Mouse (Mus musculus) ES-CJ7 (cell line): ENCODE measurements around the gene Stk4.
"Not testable (repeated sequence)": the region's sequence is repeated elsewhere in the genome, so short reads cannot be mapped to it uniquely, and the experiment has no call there.

Experiments used
- DNase-seq: peaks from one replicate; pipeline ENCODE4 v3.0.0; 2011; ENCODE audit warnings: low read depth, low spot score

Gene Stk4

DNA sequence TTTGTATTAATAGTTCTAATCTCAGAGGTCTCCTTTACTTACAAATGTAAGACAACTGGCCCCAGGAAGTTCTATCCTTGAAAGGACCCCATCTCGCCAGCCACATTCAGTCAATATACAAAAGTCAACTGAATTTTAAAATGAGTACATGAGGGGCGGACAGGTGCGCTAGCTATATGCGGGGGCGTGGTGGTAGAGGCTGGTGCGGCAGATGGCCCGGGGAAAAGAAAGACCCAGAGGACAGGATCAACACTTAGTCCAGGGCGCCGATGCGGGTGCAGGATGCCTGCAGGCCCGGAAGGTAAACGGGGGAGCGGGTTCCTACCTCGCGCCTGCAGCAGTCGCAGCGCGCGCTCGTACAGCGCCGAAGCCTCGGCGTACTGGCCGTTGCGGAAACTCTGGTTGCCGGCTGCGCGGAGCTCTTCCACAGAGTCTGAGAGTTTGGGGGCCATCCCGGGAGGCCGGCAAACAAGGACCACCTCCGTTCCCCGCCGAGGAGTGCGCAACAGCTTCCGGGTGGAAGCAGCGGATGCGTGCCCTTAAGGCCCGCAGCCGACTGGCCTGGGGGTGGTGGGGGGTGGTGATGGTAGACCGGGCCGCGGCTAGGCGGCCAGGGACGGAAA lies at the start of gene Stk4:
TSS of gene Stk4 (plus strand) at position 181 of the 623 bp plus-strand sequence.
- no peak for DNase-seq

- no peak for DNase-seq
These were observed 48.0 kb upstream of the Stk4 start for GRCm38 (mm10) chr2:164022104-164022503.

DNA sequence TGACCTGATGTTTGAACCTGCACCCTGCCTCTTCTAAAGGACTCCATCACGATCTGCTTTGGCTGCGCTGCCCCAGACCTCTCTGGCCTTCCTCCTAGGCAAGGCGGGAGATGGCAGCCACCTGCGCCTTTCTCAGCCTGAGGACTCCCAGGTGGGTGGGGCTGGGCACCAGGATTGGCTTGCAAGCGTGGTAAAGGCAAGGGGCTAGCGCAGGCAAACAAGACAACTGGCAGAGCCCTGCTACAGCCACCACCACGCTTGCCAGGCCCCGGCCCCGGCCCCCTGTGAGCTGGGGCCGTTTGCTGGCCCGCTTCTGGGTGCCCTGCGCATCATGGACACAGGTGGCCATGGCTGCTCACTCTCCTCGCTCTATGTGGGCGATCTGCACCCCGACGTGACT lies 45.0 kb upstream of the Stk4 start, which contains the start of gene Pabpc1l:
TSS of gene Pabpc1l (plus strand) at position 301 of the 400 bp plus-strand sequence.
- DNase-seq, result no peak

DNA sequence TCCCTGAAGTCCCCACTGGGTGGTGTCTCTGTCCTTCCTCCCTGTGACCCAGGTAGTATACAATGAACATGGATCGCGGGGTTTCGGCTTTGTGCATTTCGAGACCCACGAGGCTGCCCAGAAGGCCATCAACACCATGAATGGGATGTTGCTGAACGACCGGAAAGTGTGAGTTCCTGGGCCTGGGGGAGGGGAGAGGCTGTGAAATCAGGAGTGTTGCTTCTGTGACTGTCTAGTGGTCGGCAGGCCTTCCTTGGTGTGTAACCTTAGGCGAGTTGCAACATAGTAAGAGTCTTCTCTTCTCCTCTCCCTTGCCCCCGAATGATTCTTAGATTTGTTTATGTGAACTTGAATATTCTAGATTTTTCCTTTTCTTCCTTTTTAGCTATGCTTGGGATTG lies 39.0 kb upstream of the Stk4 start:
- DNase-seq, result no peak

DNA sequence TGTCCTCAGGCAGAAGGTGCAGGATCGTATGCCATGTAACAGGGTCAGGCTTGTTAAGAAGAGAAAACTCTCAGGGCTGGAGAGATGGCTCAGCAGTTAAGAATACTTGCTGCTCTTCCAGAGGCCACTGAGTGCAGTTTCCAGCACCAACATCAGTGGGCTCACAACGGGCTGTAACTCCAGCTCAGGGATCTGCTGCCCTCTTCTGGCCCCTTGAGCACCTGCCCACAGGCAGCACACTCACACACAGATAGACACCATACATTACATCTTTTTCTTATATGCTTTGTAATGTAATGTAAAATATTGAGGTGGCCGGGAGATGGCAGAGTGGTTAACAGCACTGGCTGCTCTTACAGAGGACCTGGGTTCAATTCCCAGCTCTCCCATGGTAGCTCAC lies 37.1 kb upstream of the Stk4 start:
- DNase-seq, result peak; percentile 52

- DNase-seq, result peak; percentile 25
These were observed 33.6 kb upstream of the Stk4 start for GRCm38 (mm10) chr2:164036520-164037019.

DNA sequence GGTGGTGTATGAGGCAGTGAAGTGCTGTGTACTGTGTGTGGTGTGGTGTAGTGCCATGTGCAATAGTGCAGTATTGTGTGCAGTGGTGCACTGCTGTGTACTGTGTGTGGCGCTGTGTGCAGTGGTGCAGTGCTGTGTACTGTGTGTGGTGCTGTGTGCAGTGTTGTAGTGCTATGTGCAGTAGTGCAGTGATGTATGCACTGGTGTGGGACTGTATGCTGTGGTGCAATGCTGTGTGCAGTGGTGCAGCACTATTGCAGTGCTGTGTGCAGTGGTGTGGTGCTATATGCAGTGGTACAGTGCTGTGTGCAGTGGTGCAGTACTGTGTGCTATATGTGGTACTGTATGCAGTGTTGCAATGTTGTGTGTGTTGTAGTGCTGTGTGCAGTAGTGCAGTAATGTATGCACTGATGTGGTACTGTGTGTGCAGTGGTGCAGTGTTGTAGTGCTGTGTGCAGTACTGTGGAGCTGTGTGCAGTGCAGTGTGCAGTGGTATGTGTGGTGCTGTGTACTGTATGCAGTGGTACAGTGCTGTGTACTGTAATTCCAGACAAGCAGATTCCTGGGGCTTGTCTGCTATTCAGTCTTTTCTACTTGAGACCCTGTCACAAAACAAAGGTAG lies 31.6 kb upstream of the Stk4 start:
- no peak for DNase-seq

DNA sequence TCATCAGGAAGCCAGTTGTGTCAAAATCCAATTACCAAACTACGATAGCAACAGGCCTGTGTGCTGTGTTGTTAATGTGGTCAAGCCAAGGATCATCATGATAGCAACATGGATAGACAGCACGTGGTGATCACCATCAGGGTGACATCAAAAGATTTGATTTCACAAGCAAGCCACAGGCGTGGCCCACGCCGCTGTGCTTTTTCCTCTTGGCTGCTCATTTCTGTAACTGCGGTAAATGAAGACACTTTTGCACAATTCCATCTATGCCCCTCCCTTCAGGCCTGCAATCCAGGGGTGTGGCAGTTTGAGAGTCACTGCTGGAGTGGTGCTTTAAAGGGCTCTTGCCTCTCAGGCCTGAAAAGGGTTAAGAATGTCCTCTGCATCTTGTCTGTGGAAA lies 29.2 kb upstream of the Stk4 start:
- no peak for DNase-seq

DNA sequence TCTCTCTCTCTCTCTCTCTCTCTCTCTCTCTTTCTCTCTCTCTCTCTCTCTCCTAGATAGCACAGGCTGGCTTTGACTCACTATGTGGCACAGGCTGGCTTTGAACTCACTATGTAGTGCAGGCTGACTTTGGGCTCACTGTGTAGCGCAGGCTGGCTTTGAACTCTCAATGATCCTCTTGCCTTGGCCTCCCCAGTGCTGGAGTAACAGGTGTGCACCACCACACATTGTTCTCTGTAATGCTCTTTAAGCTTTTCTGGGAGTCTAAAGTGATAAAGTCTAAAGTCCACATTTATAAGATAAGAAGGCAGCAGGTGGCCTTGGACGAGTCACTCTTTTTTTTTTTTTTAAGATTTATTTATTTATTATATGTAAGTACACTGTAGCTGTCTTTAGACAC lies 28.6 kb upstream of the Stk4 start:
- DNase-seq, result no peak

GRCm38 (mm10) chr2:164047197-164047690 lies 22.9 kb upstream of the Stk4 start:
- peak; percentile 30 for DNase-seq

GRCm38 (mm10) chr2:164053767-164054166 lies 16.4 kb upstream of the Stk4 start:
- no peak for DNase-seq

GRCm38 (mm10) chr2:164054671-164055070 lies 15.5 kb upstream of the Stk4 start:
- no peak for DNase-seq

- DNase-seq, result no peak
These were observed 10.4 kb upstream of the Stk4 start for GRCm38 (mm10) chr2:164059634-164060235.

DNA sequence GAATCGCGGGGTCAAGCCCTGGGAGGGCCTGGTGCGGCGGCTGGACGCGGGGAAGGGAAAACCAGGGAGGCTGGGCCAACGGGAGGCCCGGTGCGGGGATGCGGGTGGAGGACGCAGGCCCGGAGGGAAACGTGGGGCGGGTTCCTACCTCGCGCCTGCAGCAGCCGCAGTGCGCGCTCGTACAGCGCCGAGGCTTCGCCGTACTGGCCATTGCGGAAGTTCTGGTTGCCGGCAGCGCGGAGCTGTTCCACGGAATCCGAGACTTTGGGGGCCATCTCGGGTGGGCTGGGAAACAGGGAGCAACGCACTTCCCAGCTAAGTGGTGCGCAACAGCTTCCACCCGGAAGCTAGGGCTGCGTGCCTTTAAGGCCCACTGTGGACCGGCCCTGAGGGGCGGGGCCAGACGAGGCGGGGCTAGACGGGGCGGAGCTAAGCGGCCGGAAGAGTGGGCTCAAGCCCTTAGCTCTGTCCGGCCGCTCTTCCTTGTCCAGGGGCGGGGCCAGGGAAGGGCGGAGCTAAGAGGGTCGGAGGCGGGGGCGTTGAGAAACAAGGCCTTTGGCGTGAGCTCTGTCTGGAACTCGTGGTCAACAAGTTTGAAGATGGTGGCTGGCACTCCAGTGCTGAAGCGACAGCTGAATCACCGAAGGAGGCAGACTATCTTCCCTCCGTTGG lies 779 bp downstream of the Stk4 start, which contains the start of gene Tomm34:
TSS of gene Tomm34 (minus strand) at position 405 of the 672 bp plus-strand sequence.
- peak; percentile 97 for DNase-seq

GRCm38 (mm10) chr2:164071437-164071820 lies 1.3 kb downstream of the Stk4 start:
- not testable (repeated sequence) for DNase-seq

GRCm38 (mm10) chr2:164072109-164072508 lies 2.0 kb downstream of the Stk4 start:
- DNase-seq, result peak; percentile 49

DNA sequence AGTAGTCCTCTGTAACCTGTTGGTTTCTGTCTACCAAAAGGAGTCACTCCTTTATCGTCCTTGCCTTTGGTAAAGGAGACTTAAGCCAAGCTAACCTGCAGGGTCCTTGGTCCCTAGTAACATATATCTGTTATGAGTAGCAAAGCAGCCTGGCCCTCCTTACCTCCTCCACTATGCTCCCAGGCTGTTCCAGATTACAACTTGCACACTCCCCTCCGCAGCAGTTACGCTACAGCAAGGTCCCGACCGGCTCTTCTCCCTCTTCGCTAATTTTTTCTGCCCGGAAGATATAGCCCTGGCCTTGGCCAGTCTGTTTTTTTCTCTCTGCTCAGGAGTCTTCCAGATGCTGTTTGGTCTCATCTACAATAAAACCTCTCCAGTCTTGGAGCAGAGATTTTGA lies 3.0 kb downstream of the Stk4 start:
- no peak for DNase-seq

- peak; percentile 95 for DNase-seq
These were observed 3.9 kb downstream of the Stk4 start for GRCm38 (mm10) chr2:164073918-164074578.

DNA sequence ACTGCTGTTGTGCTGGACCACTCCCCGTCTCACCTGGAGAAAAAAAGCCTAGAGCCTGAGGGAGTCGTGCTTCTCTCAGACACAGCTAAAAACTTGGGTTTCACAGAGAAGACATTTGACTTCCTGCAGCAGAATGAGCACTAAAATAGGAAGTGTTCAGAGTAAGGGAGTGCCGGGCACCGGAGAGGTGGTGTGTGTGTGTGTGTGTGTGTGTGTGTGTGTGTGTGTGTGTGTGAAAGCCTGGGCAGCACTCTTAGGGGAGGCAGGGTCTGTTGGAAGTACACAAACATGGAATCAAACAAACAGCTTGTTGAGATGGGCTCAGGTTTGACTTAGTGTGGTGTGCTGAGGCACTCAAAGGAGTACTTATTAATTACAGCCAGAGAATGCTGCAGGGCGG lies 5.0 kb downstream of the Stk4 start:
- DNase-seq, result no peak

DNA sequence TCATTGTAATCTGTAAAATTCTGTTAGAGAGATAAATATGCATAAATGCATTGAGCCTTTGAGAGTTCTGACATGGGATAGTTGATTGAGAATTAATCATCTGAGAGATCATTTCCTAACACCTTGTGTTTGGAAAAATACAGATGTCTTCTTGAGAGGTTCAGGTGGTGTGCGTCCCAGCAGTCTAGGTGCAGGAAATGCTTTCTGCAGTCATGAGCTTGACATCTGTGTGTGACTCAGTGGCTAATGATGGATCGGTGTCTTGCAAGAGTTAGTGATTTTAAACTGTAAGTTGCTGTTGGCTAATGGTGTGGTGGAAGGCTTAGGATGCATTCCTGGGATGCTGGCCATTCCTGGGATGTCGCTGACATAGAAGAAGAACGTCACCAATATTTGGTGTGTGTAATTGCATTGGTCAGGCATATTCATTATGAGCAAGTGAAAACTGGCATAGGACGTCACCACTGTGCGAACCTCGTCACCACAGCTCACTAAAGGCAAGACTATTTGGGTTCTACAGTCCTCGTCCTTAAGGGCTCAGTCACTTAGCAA lies 6.8 kb downstream of the Stk4 start:
- DNase-seq, result no peak

- no peak for DNase-seq
These were observed 7.8 kb downstream of the Stk4 start for GRCm38 (mm10) chr2:164077875-164078274.
